Mouse (Mus musculus): ENCODE results near the gene Tufm. TPM values are rescaled to one million over a fixed set of nuclear protein-coding genes. Genes with fewer than 3 reads are reported as not detected.

Gene Tufm
- polyA plus RNA-seq (2014; fragmentation: Nextera tagmentation; extraction: Ambion mirVana), result 138 and 160 TPM in 2 replicates

GRCm38 (mm10) chr7:126487052-126487483 lies at the start of gene Tufm:
Gene Tufm, plus strand, starts transcription at chr7:126487361.
- Histone ChIP-seq H3K4me2 (ENCODE audit: low read depth, low read length, severe bottlenecking) (peak within 1 kb of the TSS; percentile 94), H3K27me3 (ENCODE audit: control insufficient read depth, insufficient read depth, low read length) (no peaks in the 10 kb centered on the region), H3K36me3 (ENCODE audit: control insufficient read depth, insufficient read depth, low read length) (peaks cover 3% of the 10 kb centered on the region; the same call in 1 of the 2 replicates), H3K9me3 (ENCODE audit: control insufficient read depth, low read length) (no peaks in the 10 kb centered on the region), H3K27ac (ENCODE audit: low read depth, low read length) (peak within 1 kb of the TSS; percentile 32; the same call in 1 of the 2 replicates), H3K9ac (ENCODE audit: low read length) (peak within 1 kb of the TSS; percentile 64), H3K4me1 (replicated peaks; ENCODE audit: control insufficient read depth, insufficient read depth, low read length) (peaks cover 3% of the 10 kb centered on the region; the same call in 1 of the 2 replicates), H3K4me3 (ENCODE audit: low read depth, low read length) (peak within 1 kb of the TSS; percentile 59)
- peak; percentile 93 for ATAC-seq (replicated peaks; ENCODE audit: low FRiP score)
- under 1% methylated on average over 32 of the region's 32 CpGs for WGBS
- peak; percentile 96 for DNase-seq (ENCODE audit: low spot score)

- Histone ChIP-seq H3K27ac (ENCODE audit: low read depth, low read length) (no peak overlapping the region), H3K36me3 (ENCODE audit: control insufficient read depth, insufficient read depth, low read length) (no peaks in the 10 kb centered on the region), H3K4me3 (ENCODE audit: low read depth, low read length) (no peak overlapping the region), H3K4me2 (ENCODE audit: low read depth, low read length, severe bottlenecking) (no peak overlapping the region), H3K4me1 (replicated peaks; ENCODE audit: control insufficient read depth, insufficient read depth, low read length) (no peaks in the 10 kb centered on the region), H3K27me3 (ENCODE audit: control insufficient read depth, insufficient read depth, low read length) (no peaks in the 10 kb centered on the region), H3K9ac (ENCODE audit: low read length) (no peak overlapping the region), H3K9me3 (ENCODE audit: control insufficient read depth, low read length) (no peaks in the 10 kb centered on the region)
- DNase-seq (ENCODE audit: low spot score), result no peak
- 90% methylated on average over 9 of the region's 9 CpGs for WGBS
- no peak for ATAC-seq (replicated peaks; ENCODE audit: low FRiP score)
Measured at GRCm38 (mm10) chr7:126440134-126440533, 47.0 kb upstream of the Tufm start.

GRCm38 (mm10) chr7:126443997-126444396 lies 43.2 kb upstream of the Tufm start:
- no peaks in the 10 kb centered on the region for H3K9me3 ChIP-seq (ENCODE audit: control insufficient read depth, low read length)
- ATAC-seq (replicated peaks; ENCODE audit: low FRiP score) (no peak), DNase-seq (ENCODE audit: low spot score) (no peak)
- no peak overlapping the region for H3K4me2 ChIP-seq (ENCODE audit: low read depth, low read length, severe bottlenecking)
- WGBS, result 93% methylated on average over 10 of the region's 10 CpGs
- H3K36me3 ChIP-seq (ENCODE audit: control insufficient read depth, insufficient read depth, low read length), result no peaks in the 10 kb centered on the region
- no peak overlapping the region for H3K9ac ChIP-seq (ENCODE audit: low read length)
- H3K27me3 ChIP-seq (ENCODE audit: control insufficient read depth, insufficient read depth, low read length), result no peaks in the 10 kb centered on the region
- no peak overlapping the region for H3K4me3 ChIP-seq (ENCODE audit: low read depth, low read length)
- no peak overlapping the region for H3K27ac ChIP-seq (ENCODE audit: low read depth, low read length)
- H3K4me1 ChIP-seq (replicated peaks; ENCODE audit: control insufficient read depth, insufficient read depth, low read length), result no peaks in the 10 kb centered on the region

- H3K27ac ChIP-seq (ENCODE audit: low read depth, low read length), result no peak overlapping the region
- H3K9ac ChIP-seq (ENCODE audit: low read length), result no peak overlapping the region
- no peaks in the 10 kb centered on the region for H3K4me1 ChIP-seq (replicated peaks; ENCODE audit: control insufficient read depth, insufficient read depth, low read length)
- no peaks in the 10 kb centered on the region for H3K36me3 ChIP-seq (ENCODE audit: control insufficient read depth, insufficient read depth, low read length)
- no peak for ATAC-seq (replicated peaks; ENCODE audit: low FRiP score)
- H3K4me2 ChIP-seq (ENCODE audit: low read depth, low read length, severe bottlenecking), result no peak overlapping the region
- H3K4me3 ChIP-seq (ENCODE audit: low read depth, low read length), result no peak overlapping the region
- H3K27me3 ChIP-seq (ENCODE audit: control insufficient read depth, insufficient read depth, low read length), result no peaks in the 10 kb centered on the region
- 93% methylated on average over 9 of the region's 9 CpGs for WGBS
- no peak for DNase-seq (ENCODE audit: low spot score)
- H3K9me3 ChIP-seq (ENCODE audit: control insufficient read depth, low read length), result no peaks in the 10 kb centered on the region
Measured at GRCm38 (mm10) chr7:126444536-126444935, 42.6 kb upstream of the Tufm start.

- Histone ChIP-seq H3K4me1 (replicated peaks; ENCODE audit: control insufficient read depth, insufficient read depth, low read length) (no peaks in the 10 kb centered on the region), H3K27ac (ENCODE audit: low read depth, low read length) (no peak overlapping the region), H3K4me2 (ENCODE audit: low read depth, low read length, severe bottlenecking) (no peak overlapping the region), H3K4me3 (ENCODE audit: low read depth, low read length) (no peak overlapping the region), H3K9ac (ENCODE audit: low read length) (no peak overlapping the region), H3K9me3 (ENCODE audit: control insufficient read depth, low read length) (no peaks in the 10 kb centered on the region), H3K36me3 (ENCODE audit: control insufficient read depth, insufficient read depth, low read length) (no peaks in the 10 kb centered on the region), H3K27me3 (ENCODE audit: control insufficient read depth, insufficient read depth, low read length) (no peaks in the 10 kb centered on the region)
- DNase-seq (ENCODE audit: low spot score), result no peak
- no peak for ATAC-seq (replicated peaks; ENCODE audit: low FRiP score)
- WGBS, result 93% methylated on average over 15 of the region's 15 CpGs
Measured at GRCm38 (mm10) chr7:126445104-126445815, 41.9 kb upstream of the Tufm start.

GRCm38 (mm10) chr7:126446217-126446616 lies 40.9 kb upstream of the Tufm start:
- Histone ChIP-seq H3K36me3 (ENCODE audit: control insufficient read depth, insufficient read depth, low read length) (no peaks in the 10 kb centered on the region), H3K4me1 (replicated peaks; ENCODE audit: control insufficient read depth, insufficient read depth, low read length) (no peaks in the 10 kb centered on the region), H3K27me3 (ENCODE audit: control insufficient read depth, insufficient read depth, low read length) (no peaks in the 10 kb centered on the region), H3K27ac (ENCODE audit: low read depth, low read length) (no peak overlapping the region), H3K4me2 (ENCODE audit: low read depth, low read length, severe bottlenecking) (no peak overlapping the region), H3K9me3 (ENCODE audit: control insufficient read depth, low read length) (no peaks in the 10 kb centered on the region), H3K9ac (ENCODE audit: low read length) (no peak overlapping the region), H3K4me3 (ENCODE audit: low read depth, low read length) (no peak overlapping the region)
- no peak for ATAC-seq (replicated peaks; ENCODE audit: low FRiP score)
- no peak for DNase-seq (ENCODE audit: low spot score)
- 93% methylated on average over 21 of the region's 21 CpGs for WGBS

GRCm38 (mm10) chr7:126448481-126448880 lies 38.7 kb upstream of the Tufm start:
- no peaks in the 10 kb centered on the region for H3K4me1 ChIP-seq (replicated peaks; ENCODE audit: control insufficient read depth, insufficient read depth, low read length)
- no peak overlapping the region for H3K4me2 ChIP-seq (ENCODE audit: low read depth, low read length, severe bottlenecking)
- H3K4me3 ChIP-seq (ENCODE audit: low read depth, low read length), result no peak overlapping the region
- no peak overlapping the region for H3K27ac ChIP-seq (ENCODE audit: low read depth, low read length)
- no peaks in the 10 kb centered on the region for H3K36me3 ChIP-seq (ENCODE audit: control insufficient read depth, insufficient read depth, low read length)
- no peak for DNase-seq (ENCODE audit: low spot score)
- H3K27me3 ChIP-seq (ENCODE audit: control insufficient read depth, insufficient read depth, low read length), result no peaks in the 10 kb centered on the region
- ATAC-seq (replicated peaks; ENCODE audit: low FRiP score), result no peak
- H3K9ac ChIP-seq (ENCODE audit: low read length), result no peak overlapping the region
- no peaks in the 10 kb centered on the region for H3K9me3 ChIP-seq (ENCODE audit: control insufficient read depth, low read length)
- WGBS, result 95% methylated on average over 19 of the region's 19 CpGs

- H3K27me3 ChIP-seq (ENCODE audit: control insufficient read depth, insufficient read depth, low read length), result no peaks in the 10 kb centered on the region
- no peaks in the 10 kb centered on the region for H3K4me1 ChIP-seq (replicated peaks; ENCODE audit: control insufficient read depth, insufficient read depth, low read length)
- H3K4me3 ChIP-seq (ENCODE audit: low read depth, low read length), result no peak overlapping the region
- H3K36me3 ChIP-seq (ENCODE audit: control insufficient read depth, insufficient read depth, low read length), result no peaks in the 10 kb centered on the region
- H3K4me2 ChIP-seq (ENCODE audit: low read depth, low read length, severe bottlenecking), result no peak overlapping the region
- WGBS, result 93% methylated on average over 18 of the region's 18 CpGs
- H3K9ac ChIP-seq (ENCODE audit: low read length), result no peak overlapping the region
- H3K27ac ChIP-seq (ENCODE audit: low read depth, low read length), result no peak overlapping the region
- DNase-seq (ENCODE audit: low spot score) (no peak), ATAC-seq (replicated peaks; ENCODE audit: low FRiP score) (no peak)
- H3K9me3 ChIP-seq (ENCODE audit: control insufficient read depth, low read length), result no peaks in the 10 kb centered on the region
Measured at GRCm38 (mm10) chr7:126449991-126450390, 37.2 kb upstream of the Tufm start.

- ATAC-seq (replicated peaks; ENCODE audit: low FRiP score) (no peak), DNase-seq (ENCODE audit: low spot score) (no peak)
- H3K27me3 ChIP-seq (ENCODE audit: control insufficient read depth, insufficient read depth, low read length), result no peaks in the 10 kb centered on the region
- H3K4me2 ChIP-seq (ENCODE audit: low read depth, low read length, severe bottlenecking), result no peak overlapping the region
- no peaks in the 10 kb centered on the region for H3K36me3 ChIP-seq (ENCODE audit: control insufficient read depth, insufficient read depth, low read length)
- no peak overlapping the region for H3K4me3 ChIP-seq (ENCODE audit: low read depth, low read length)
- H3K9me3 ChIP-seq (ENCODE audit: control insufficient read depth, low read length), result no peaks in the 10 kb centered on the region
- 90% methylated on average over 6 of the region's 6 CpGs for WGBS
- no peaks in the 10 kb centered on the region for H3K4me1 ChIP-seq (replicated peaks; ENCODE audit: control insufficient read depth, insufficient read depth, low read length)
- H3K27ac ChIP-seq (ENCODE audit: low read depth, low read length), result no peak overlapping the region
- H3K9ac ChIP-seq (ENCODE audit: low read length), result no peak overlapping the region
Measured at GRCm38 (mm10) chr7:126450641-126451040, 36.5 kb upstream of the Tufm start.

Data from forebrain, embryonic 11.5 days (tissue).